Mouse (Mus musculus) inflammation-experienced regulatory T-cells (primary cell): Measurements from ENCODE around the gene Tnfsf12. TPM values are rescaled to one million over a fixed set of nuclear protein-coding genes. Genes with fewer than 3 reads are reported as not detected.

ENCODE experiments used
- polyA plus RNA-seq, 2 experiments: library from polyadenylated mRNA; unstranded; fragments of 100-300 nt; shearing (Covaris generic); gene quantifications; one replicate each; pipeline ENCODE4 v1.2.1; 2017

The Tnfsf12 gene
- polyA plus RNA-seq = not detected

DNA sequence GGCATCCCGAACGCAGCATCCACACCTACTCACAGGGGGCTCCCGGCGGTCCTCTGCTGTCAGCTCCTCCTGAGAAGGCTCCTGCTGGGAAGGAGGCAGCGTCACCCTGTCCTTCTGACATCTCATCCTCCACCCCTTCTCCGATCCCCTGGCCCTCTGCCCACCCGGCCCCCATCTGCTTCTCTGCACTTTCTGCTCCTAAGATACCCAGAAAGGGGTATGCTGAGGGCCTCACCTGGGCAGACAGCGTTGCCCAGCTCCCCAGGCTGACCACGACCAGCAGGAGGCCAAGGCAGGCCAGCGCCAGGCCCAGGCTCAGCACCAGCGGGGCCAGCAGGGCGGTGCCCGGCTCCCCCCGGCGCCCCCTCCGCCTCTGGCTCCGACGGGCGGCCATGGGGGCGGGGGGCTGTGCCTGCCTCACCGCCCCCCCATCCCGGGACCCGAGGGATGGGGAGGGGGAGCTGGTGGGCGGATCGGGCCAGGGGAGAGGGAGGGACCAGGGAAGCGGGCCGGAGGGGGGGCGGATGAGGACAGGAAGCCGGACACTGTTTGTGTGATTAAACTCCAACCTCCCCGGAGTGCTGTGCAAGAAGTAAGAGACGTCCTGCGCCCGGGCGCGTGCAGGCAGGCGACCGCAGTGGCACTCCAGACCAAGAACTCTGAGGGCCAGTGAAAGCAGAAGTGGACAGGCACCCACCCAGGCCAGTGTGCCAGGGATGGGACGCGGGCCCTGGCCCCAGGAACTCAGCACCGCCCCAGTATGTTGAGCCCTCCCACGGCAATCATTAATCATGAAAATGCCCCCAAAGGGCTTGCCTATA is at the start of gene Tnfsf12, which contains the start of gene Tnfsfm13:
Gene Tnfsf12, minus strand, starts transcription at position 489 of the 821 bp plus-strand sequence.
Gene Tnfsfm13, minus strand, starts transcription at position 738 of the 821 bp plus-strand sequence.

DNA sequence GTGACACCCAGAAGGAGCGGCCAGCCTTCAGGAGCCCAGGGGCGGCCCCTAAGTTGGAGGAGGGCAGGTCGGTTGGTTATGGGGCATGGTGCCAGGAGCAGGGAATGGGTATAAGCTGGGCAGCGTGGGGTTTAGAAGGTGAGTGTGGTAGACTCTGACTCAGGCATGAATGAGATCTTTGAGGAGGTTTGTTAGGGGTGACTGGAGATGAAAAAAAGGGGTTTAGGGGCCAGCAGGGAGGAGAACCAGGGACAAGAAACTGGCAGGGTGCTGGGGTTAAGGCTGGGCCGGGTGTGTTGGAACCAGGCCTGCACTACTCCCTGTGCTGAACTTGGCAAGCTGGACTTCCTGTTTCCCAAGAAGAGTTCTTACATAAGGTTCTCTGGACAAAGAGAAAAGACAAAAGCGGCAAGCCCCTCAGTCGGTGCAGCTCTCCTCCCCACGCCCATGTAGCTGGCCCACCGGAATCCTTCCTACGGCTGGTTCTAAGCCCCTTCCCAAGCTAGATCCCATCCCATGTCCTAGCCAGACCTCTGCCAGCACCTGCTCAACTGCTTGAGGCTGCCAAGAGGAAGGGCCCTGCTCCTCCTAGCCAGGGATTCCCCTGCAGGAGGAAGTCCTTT is 10.0 kb downstream of the Tnfsf12 start, which contains the start of gene Tnfsf13:
Gene Tnfsf13, minus strand, starts transcription at position 259 of the 623 bp plus-strand sequence.

DNA sequence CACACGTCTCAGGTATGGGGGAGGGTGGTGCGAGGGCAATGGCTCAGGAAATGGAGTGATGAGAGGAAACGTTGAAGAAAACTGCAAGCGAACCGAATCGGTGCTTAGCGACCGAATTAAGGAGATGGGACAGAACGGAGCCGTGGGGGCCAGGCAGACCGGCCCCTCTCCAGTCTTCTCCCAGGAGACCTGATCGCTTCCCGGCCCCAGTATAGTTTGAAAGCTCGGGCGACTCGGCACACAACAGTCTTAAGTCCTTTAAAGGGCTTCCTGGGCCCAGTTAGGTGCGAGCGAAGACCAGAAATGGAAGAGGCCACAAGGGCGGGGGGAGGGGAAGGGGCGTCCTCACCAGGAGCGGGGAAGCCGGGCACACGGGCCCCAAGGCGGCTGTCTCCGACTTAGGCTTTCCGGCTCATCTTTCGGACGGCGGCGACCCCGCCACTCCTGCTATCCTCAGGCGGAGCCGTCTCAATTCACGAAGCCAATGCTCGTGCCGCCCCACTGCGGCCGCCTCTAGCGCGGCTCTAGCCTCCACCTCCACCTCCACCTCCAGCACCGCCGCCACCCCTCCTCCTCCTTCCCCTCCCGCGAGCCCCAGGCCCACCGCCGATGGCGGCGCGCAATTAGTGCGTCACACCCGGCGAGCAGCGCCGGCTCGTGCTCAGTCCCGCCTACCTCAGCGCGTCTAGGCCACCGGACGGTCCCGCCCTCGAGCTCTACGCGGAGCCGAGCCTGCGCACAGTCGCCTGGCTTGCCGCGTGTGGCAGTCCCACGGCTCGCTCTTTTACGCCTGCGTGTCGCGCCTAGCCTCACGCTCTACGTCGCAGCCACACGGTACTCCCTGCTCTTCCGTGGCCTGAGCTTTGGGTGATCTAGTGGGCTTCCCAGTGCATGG is 14.1 kb downstream of the Tnfsf12 start, which contains the start of gene Senp3:
Gene Senp3, minus strand, starts transcription at position 771 of the 895 bp plus-strand sequence.

DNA sequence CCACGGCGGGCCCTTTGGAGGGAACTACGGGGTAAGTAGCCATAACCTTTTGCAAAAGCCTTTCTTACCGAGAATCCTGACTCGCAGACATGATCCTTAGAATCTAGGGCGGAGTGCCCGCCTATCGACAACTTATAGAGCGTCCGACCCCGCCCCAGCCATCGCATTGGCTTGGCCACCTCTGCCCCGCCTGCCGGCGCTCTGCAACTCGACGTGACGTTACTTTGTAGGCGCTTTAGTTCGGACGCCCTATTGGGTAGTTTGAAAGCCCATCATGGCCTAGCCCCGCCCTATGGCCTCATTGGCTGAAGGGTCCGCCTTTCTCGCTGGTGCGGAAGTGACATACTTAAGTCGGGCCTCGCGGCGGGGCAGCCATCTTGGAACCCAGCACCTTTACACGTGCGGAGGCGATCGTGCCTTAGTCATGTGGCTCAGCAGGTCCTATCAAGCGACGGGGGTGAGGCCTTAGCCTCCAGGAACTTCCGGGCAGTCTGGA is 23.4 kb downstream of the Tnfsf12 start, which contains the start of gene Eif4a1:
Gene Eif4a1, minus strand, starts transcription at position 213 of the 496 bp plus-strand sequence.

DNA sequence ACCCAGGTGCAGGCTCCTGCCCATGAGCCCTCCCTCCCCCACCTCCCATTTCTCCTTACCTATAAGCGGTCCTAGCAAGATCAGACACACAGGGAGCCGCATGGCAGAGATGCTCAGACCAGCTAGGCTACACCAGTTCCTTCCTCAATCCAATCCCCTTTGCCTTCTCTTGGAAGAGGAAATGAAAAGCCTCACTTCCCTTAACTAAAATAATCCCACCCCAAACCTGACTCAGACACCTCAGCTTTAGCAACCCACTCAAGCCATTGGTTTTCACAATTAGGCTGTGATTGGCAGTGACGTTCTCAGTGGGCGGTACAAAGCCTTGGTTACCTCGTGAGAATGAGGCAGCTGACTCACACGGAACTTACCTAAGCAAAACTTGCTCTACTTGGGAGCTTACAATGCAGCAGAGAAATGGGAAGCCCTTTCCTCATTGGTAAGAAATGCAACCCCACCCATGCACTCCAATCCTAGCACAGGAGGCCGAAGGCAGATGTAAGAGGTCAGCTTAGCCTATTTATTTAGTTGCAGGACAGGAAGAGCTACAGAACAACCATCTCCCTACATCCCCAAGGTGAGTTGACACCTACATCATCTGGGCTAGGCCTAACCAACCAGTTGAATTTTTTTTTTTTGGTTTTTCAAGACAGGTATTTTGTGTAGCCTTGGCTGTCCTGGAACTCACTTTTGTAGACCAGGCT is 29.5 kb downstream of the Tnfsf12 start, which contains the start of gene Cd68:
Gene Cd68, minus strand, starts transcription at position 193 of the 704 bp plus-strand sequence.

DNA sequence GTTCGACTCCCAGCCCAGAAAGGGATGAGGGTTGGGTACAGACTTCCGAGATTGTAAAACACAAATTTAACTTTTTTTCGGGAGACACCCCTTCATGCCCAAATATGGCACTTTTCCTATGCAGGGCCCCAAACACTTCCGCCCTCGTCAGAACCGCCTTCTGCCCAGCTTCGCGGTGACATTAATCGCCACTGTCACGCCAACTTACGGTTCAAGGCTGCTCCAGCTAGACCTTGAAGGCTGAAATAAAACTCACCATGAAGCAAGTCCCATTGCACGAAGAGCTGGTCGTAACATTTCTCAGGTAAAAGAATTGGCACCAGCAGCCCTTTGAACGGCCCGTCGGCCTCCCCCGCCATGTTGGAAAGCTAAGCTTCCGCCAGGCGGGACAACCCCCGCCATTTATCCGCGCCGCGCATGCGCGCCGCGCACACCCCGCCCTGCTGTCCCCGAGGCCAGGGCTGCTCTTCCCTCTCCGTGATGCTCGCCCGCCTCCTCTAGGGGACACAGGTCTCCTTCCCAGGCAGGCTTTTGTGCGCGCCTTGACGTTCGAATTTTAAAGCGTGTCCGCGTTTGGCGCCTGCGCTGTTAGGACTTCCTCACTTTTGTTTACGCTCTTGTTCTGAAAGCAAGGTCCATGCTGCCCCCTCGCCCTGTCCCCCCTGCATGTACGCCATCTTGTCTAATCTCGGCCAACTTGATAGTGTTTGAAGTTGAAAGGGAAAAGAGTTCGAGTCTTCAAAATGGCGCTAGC is 33.3 kb downstream of the Tnfsf12 start, which contains the start of gene Mpdu1:
Gene Mpdu1, minus strand, starts transcription at position 430 of the 754 bp plus-strand sequence.

DNA sequence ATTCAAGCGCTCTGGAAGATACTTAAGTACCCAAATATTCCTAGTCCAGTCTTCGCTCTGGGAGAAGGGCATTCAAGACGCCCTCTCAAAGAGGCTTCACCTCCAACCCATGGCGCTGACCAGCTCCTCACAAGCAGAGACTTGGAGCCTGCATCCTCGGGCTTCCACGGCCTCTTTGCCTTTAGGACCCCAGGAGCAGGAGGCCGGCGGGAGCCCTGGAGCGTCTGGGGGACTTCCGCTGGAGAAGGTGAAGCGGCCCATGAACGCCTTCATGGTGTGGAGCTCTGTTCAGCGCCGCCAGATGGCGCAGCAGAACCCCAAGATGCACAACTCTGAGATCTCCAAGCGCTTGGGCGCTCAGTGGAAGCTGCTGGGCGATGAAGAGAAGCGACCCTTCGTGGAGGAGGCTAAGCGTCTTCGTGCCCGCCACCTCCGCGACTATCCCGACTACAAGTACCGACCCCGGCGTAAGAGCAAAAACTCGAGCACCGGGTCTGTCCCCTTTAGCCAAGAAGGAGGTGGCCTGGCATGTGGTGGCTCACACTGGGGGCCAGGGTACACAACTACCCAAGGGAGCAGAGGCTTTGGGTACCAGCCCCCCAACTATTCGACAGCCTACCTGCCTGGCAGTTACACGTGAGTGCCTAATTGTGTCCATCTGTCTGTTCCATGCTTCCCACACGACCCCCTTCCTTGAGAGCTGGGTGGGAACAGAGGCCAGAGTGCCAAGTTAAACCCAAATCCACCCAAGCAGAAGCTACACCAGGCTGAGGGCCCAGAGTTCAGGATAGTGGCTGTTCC is 40.2 kb downstream of the Tnfsf12 start, which contains the start of gene Sox15:
Gene Sox15, plus strand, starts transcription at position 51 of the 801 bp plus-strand sequence.

Other genes starting within 250 kb of the Tnfsf12 start
- gene Dnah2, start 146.7 kb downstream of the Tnfsf12 start, polyA plus RNA-seq = 1 to 10 TPM in 1 of 2 experiments, under 1 TPM in 1; 0.31 to 3.4 TPM
- gene Efnb3, start 135.6 kb downstream of the Tnfsf12 start, polyA plus RNA-seq = under 1 TPM; 0.55 to 0.64 TPM
- gene Wrap53, start 115.6 kb downstream of the Tnfsf12 start, polyA plus RNA-seq = 10 to 100 TPM; 26.4 to 26.5 TPM
- gene Trp53, start 115.5 kb downstream of the Tnfsf12 start, polyA plus RNA-seq = 100 to 1,000 TPM; 201 to 249 TPM
- under 1 TPM in 1 of 2 experiments, not detected in 1; 0.55 TPM for gene Atp1b2, start 89.9 kb downstream of the Tnfsf12 start, polyA plus RNA-seq
- gene Shbg, start 77.9 kb downstream of the Tnfsf12 start, polyA plus RNA-seq = under 1 TPM; 0.33 to 0.57 TPM
- 1 to 10 TPM in 1 of 2 experiments, not detected in 1; 2.8 TPM for gene Sat2, start 73.8 kb downstream of the Tnfsf12 start, polyA plus RNA-seq
- gene Fxr2, start 62.9 kb downstream of the Tnfsf12 start, polyA plus RNA-seq = 10 to 100 TPM; 59.9 to 74.5 TPM
- 1 to 10 TPM in 1 of 2 experiments, under 1 TPM in 1; 0.55 to 3.1 TPM for gene Sox15, start 40.5 kb downstream of the Tnfsf12 start, polyA plus RNA-seq
- 10 to 100 TPM; 47.5 to 52.3 TPM for gene Mpdu1, start 33.2 kb downstream of the Tnfsf12 start, polyA plus RNA-seq
- gene Cd68, start 29.7 kb downstream of the Tnfsf12 start, polyA plus RNA-seq = 10 to 100 TPM in 1 of 2 experiments, 1 to 10 TPM in 1; 1.7 to 11.0 TPM
- 100 to 1,000 TPM; 493 to 540 TPM for gene Eif4a1, start 23.4 kb downstream of the Tnfsf12 start, polyA plus RNA-seq
- 10 to 100 TPM; 33.1 to 37.3 TPM for gene Senp3, start 13.8 kb downstream of the Tnfsf12 start, polyA plus RNA-seq
- gene Tnfsf13, start 10.1 kb downstream of the Tnfsf12 start, polyA plus RNA-seq = not detected
- gene Tnfsfm13, start 249 bp upstream of the Tnfsf12 start, polyA plus RNA-seq = under 1 TPM in 1 of 2 experiments, not detected in 1; 0.45 TPM
- 10 to 100 TPM; 43.7 to 44.7 TPM for gene Polr2a, start 62.8 kb upstream of the Tnfsf12 start, polyA plus RNA-seq
- 1 to 10 TPM in 1 of 2 experiments, under 1 TPM in 1; 0.29 to 1.3 TPM for gene Slc35g3, start 66.1 kb upstream of the Tnfsf12 start, polyA plus RNA-seq
- 1 to 10 TPM; 3.8 to 5.3 TPM for gene Zbtb4, start 70.1 kb upstream of the Tnfsf12 start, polyA plus RNA-seq
- 1 to 10 TPM in 1 of 2 experiments, under 1 TPM in 1; 0.13 to 4.3 TPM for gene Chrnb1, start 100.1 kb upstream of the Tnfsf12 start, polyA plus RNA-seq
- not detected for gene Fgf11, start 106.0 kb upstream of the Tnfsf12 start, polyA plus RNA-seq
- gene Tmem102, start 109.8 kb upstream of the Tnfsf12 start, polyA plus RNA-seq = not detected
- gene Gm39566, start 119.4 kb upstream of the Tnfsf12 start, polyA plus RNA-seq = under 1 TPM in 1 of 2 experiments, not detected in 1; 0.39 TPM
- gene Spem2, start 122.6 kb upstream of the Tnfsf12 start, polyA plus RNA-seq = not detected
- gene Spem1, start 126.3 kb upstream of the Tnfsf12 start, polyA plus RNA-seq = 1 to 10 TPM in 1 of 2 experiments, not detected in 1; 2.1 TPM
- gene Nlgn2, start 141.9 kb upstream of the Tnfsf12 start, polyA plus RNA-seq = under 1 TPM; 0.26 to 0.83 TPM
- 10 to 100 TPM; 64.6 to 89.9 TPM for gene Tmem256, start 142.7 kb upstream of the Tnfsf12 start, polyA plus RNA-seq
- 10 to 100 TPM; 15.4 to 18.5 TPM for gene Plscr3, start 150.5 kb upstream of the Tnfsf12 start, polyA plus RNA-seq
- under 1 TPM; 0.08 to 0.72 TPM for gene Tnk1, start 162.9 kb upstream of the Tnfsf12 start, polyA plus RNA-seq
- gene Tmem95, start 182.2 kb upstream of the Tnfsf12 start, polyA plus RNA-seq = under 1 TPM in 1 of 2 experiments, not detected in 1; 0.93 TPM
- gene Kctd11, start 185.6 kb upstream of the Tnfsf12 start, polyA plus RNA-seq = 1 to 10 TPM; 1.3 TPM
- gene Acap1, start 199.7 kb upstream of the Tnfsf12 start, polyA plus RNA-seq = 100 to 1,000 TPM; 503 to 589 TPM
- gene 2810408A11Rik, start 205.1 kb upstream of the Tnfsf12 start, polyA plus RNA-seq = 1 to 10 TPM; 3.6 to 4.8 TPM
- 10 to 100 TPM in 1 of 2 experiments, 1 to 10 TPM in 1; 6.4 to 11.6 TPM for gene Neurl4, start 205.2 kb upstream of the Tnfsf12 start, polyA plus RNA-seq
- 100 to 1,000 TPM; 175 to 265 TPM for gene Gps2, start 218.0 kb upstream of the Tnfsf12 start, polyA plus RNA-seq
- 1,000 to 10,000 TPM; 1,144 to 1,177 TPM for gene Eif5a, start 226.1 kb upstream of the Tnfsf12 start, polyA plus RNA-seq
- gene Ybx2, start 239.9 kb upstream of the Tnfsf12 start, polyA plus RNA-seq = not detected